Mouse (Mus musculus) E14TG2a.4 (cell line): Measurements from ENCODE around the gene Htra3.

Experiments used
- H3K27me3 ChIP-seq: 2 replicates; pipeline ENCODE4 v1.6.1; 2014; ENCODE audit warnings: low read length, control low read depth; ENCODE audit not compliant: insufficient read depth
- H3K36me3 ChIP-seq: 2 replicates; pipeline ENCODE4 v1.6.1; 2014; ENCODE audit warnings: low read length, control low read depth; ENCODE audit not compliant: insufficient read depth
- H3K4me1 ChIP-seq: replicated peaks from 2 replicates; pipeline ENCODE4 v1.6.1; 2014; ENCODE audit warnings: low read depth, low read length, control low read depth
- H3K4me3 ChIP-seq: replicated peaks from 2 replicates; pipeline ENCODE4 v1.5.1; 2014; ENCODE audit warnings: mild to moderate bottlenecking, low read length
- H3K9me3 ChIP-seq: 2 replicates; pipeline ENCODE4 v1.6.1; 2014; ENCODE audit warnings: low read length, control low read depth
- CTCF ChIP-seq: conservative IDR thresholded peaks from 2 replicates; pipeline ENCODE4 v1.5.1; 2014; ENCODE audit warnings: low read length
- NANOG ChIP-seq: IDR thresholded peaks from 2 replicates; pipeline ENCODE4 v1.6.1; 2014; ENCODE audit warnings: borderline replicate concordance, low read length, mixed read lengths
- POU5F1 ChIP-seq: IDR thresholded peaks from 2 replicates; pipeline ENCODE4 v1.6.1; 2014; ENCODE audit warnings: low read length, borderline replicate concordance

Gene Htra3

GRCm38 (mm10) chr5:35612722-35613121 is 66.9 kb downstream of the Htra3 start:
- Histone ChIP-seq H3K9me3 (no peaks in the 10 kb centered on the region), H3K27me3 (no peaks in the 10 kb centered on the region), H3K4me3 (no peak overlapping the region), H3K36me3 (no peaks in the 10 kb centered on the region), H3K4me1 (peaks cover 24% of the 10 kb centered on the region)
- no peak for TF ChIP-seq POU5F1
- TF ChIP-seq NANOG: no peak
- no peak for TF ChIP-seq CTCF

DNA sequence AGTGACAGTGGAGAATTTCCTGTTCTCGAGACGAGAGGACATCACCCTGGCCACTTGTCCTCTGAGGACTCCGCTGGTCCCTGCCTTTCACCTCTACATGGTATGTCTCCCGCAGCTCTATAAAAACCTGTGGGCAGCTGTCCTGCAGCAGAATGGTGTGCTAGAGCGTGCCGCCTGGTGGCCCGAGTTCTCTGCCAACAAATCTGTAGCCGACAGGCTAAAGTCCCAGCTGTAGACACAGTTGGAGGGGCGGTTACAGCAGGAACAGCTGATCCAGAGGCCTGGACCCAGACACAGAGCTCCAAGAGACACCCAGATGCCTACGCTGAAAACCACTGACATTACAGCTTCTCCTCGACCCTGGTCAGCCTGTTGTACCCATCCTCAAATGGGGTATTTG is 67.7 kb downstream of the Htra3 start:
- no peak for TF ChIP-seq NANOG
- H3K4me1 ChIP-seq: peaks cover 24% of the 10 kb centered on the region

GRCm38 (mm10) chr5:35611170-35611569 is 68.4 kb downstream of the Htra3 start:
- H3K36me3 ChIP-seq: no peaks in the 10 kb centered on the region
- H3K4me3 ChIP-seq: no peak overlapping the region
- no peaks in the 10 kb centered on the region for H3K27me3 ChIP-seq
- peaks cover 24% of the 10 kb centered on the region for H3K4me1 ChIP-seq
- H3K9me3 ChIP-seq: no peaks in the 10 kb centered on the region
- no peak for TF ChIP-seq NANOG
- TF ChIP-seq POU5F1: no peak
- no peak for TF ChIP-seq CTCF

More for the DNA sequence above, 67.7 kb downstream of the Htra3 start:
- no peaks in the 10 kb centered on the region for H3K36me3 ChIP-seq
- H3K27me3 ChIP-seq: no peaks in the 10 kb centered on the region
- H3K9me3 ChIP-seq: no peaks in the 10 kb centered on the region
- H3K4me3 ChIP-seq: no peak overlapping the region

GRCm38 (mm10) chr5:35610381-35610780 is 69.2 kb downstream of the Htra3 start:
- H3K4me1 ChIP-seq: peaks cover 24% of the 10 kb centered on the region
- no peak for TF ChIP-seq POU5F1
- no peak for TF ChIP-seq NANOG
- TF ChIP-seq CTCF: no peak
- no peaks in the 10 kb centered on the region for H3K9me3 ChIP-seq
- no peak overlapping the region for H3K4me3 ChIP-seq
- no peaks in the 10 kb centered on the region for H3K36me3 ChIP-seq
- H3K27me3 ChIP-seq: no peaks in the 10 kb centered on the region

DNA sequence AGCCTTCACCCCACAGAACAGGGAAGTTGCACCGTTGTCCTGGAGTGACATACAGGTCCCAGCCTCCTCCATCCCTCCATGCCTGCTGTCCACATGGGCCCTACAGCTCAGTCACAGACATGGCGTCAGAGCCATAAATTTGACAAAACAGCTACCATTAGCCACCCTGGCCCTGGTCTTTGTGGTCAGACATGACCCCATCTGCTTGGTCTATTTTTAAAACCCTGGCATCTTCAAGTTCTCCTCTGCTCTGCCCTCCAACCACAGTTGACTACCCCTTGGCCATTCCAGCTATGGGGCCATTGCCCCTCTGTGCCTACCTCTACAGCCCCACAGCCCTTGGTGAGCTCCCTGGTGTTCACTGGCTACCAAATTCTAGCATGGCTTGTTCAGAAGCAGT is 69.6 kb downstream of the Htra3 start:
- Histone ChIP-seq H3K36me3 (no peaks in the 10 kb centered on the region), H3K27me3 (no peaks in the 10 kb centered on the region), H3K4me3 (no peak overlapping the region), H3K9me3 (no peaks in the 10 kb centered on the region), H3K4me1 (peaks cover 24% of the 10 kb centered on the region)
- no peak for TF ChIP-seq POU5F1
- TF ChIP-seq NANOG: no peak
- no peak for TF ChIP-seq CTCF

DNA sequence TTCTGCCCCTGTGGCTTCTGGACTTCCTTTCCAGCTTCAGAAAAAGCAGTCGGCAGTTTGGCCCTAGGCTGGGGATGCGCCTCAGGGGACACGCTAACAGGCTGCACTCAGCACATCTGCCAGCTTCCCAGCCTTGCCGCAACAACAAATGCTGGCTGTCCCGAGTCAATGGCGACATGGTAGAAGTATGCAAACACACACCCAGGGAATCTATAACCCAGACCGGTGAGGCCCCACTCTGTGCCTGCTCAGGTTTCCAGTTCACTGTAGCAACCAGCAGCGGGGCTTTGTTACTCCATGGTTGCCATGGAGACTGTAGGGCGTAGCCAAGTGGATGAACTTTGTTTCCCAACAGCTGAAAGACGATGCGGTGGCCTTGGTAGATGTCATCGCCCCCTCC is 70.2 kb downstream of the Htra3 start:
- Histone ChIP-seq H3K9me3 (no peaks in the 10 kb centered on the region), H3K36me3 (no peaks in the 10 kb centered on the region), H3K4me1 (peaks cover 30% of the 10 kb centered on the region), H3K4me3 (no peak overlapping the region), H3K27me3 (no peaks in the 10 kb centered on the region)
- TF ChIP-seq NANOG (no peak), CTCF (no peak), POU5F1 (no peak)

DNA sequence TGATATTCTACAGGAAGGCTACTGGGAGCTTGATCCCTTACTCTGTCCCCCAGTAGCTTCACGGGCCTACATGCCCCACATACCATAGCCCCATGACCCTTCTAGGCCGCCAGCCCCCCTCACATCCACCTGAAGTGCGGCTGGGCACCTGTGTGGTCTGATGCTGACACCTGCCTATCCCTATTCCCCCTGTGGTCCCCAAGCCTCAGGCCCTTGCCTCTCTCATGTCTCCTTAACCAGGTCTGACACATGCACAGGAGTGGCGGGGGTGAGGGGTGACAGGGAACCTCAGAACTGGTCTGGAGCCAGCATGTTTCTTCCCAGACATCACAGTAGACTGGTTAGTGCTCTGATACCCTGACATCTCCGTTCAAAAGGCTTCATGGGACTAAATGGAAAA is 71.0 kb downstream of the Htra3 start:
- no peaks in the 10 kb centered on the region for H3K9me3 ChIP-seq
- no peak for TF ChIP-seq POU5F1
- no peak for TF ChIP-seq CTCF
- TF ChIP-seq NANOG: no peak
- H3K36me3 ChIP-seq: no peaks in the 10 kb centered on the region
- no peak overlapping the region for H3K4me3 ChIP-seq
- H3K27me3 ChIP-seq: no peaks in the 10 kb centered on the region
- H3K4me1 ChIP-seq: peaks cover 32% of the 10 kb centered on the region

DNA sequence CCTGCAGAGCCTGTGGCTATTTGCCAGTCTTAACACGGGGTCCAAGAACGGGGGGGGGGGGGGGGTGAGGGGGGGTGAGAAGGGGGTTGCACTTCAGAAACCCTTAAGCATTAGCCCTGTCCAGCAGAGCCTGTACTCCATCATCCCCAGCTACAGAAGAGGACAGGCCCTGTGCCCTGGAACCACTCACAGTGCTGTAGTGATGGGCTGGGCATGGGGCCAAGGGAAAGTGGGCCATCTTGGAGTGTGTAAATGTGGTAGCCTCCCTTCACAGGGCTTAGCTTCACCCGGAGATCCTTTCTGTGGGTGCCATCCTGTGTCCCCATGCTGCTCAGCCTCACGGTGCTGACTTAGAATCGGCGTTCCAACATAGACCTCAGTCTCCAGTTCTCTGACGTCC is 71.8 kb downstream of the Htra3 start:
- Histone ChIP-seq H3K27me3 (no peaks in the 10 kb centered on the region), H3K9me3 (no peaks in the 10 kb centered on the region), H3K4me3 (no peak overlapping the region), H3K36me3 (no peaks in the 10 kb centered on the region; the same call in 1 of the 2 replicates), H3K4me1 (peaks cover 32% of the 10 kb centered on the region)
- TF ChIP-seq NANOG: no peak
- TF ChIP-seq CTCF: no peak
- TF ChIP-seq POU5F1: no peak

GRCm38 (mm10) chr5:35606800-35607199 is 72.8 kb downstream of the Htra3 start:
- Histone ChIP-seq H3K9me3 (no peaks in the 10 kb centered on the region), H3K4me3 (no peak overlapping the region), H3K4me1 (peaks cover 32% of the 10 kb centered on the region), H3K27me3 (no peaks in the 10 kb centered on the region), H3K36me3 (peaks cover 7% of the 10 kb centered on the region)
- no peak for TF ChIP-seq CTCF
- no peak for TF ChIP-seq POU5F1
- no peak for TF ChIP-seq NANOG
